Mouse (Mus musculus) bone marrow, adult 2 months (tissue): ENCODE measurements at regions not wholly inside any gene's neighbourhood (a gene's known extent, or its start where the extent isn't known, plus 50 kb on each side); places are given as distances from the start of the nearest gene placed in this dataset.

Experiments
- H3K27ac ChIP-seq: fragments of 200-500 bp; 2 replicates; pipeline ENCODE4 v1.5.1; 2012; ENCODE audit warnings: low read depth, mild to moderate bottlenecking, control low read depth, inconsistent platforms, low read length; ENCODE audit not compliant: control insufficient read depth, poor library complexity, insufficient read depth
- H3K4me1 ChIP-seq: fragments of 200-500 bp; 2 replicates; pipeline ENCODE4 v1.6.1; 2011; ENCODE audit warnings: low read length; ENCODE audit not compliant: control insufficient read depth, insufficient read depth
- H3K4me3 ChIP-seq: fragments of 200-500 bp; replicated peaks from 2 replicates; pipeline ENCODE3; 2011; ENCODE audit warnings: mild to moderate bottlenecking, low read depth, low read length, control low read depth; ENCODE audit not compliant: control insufficient read depth
- CTCF ChIP-seq: fragments of 200-500 bp; IDR thresholded peaks from 2 replicates; pipeline ENCODE4 v1.5.1; 2011; ENCODE audit warnings: low read length, control low read depth; ENCODE audit not compliant: control insufficient read depth, insufficient read depth
- POLR2A ChIP-seq: fragments of 200-500 bp; IDR thresholded peaks from 2 replicates; pipeline ENCODE4 v1.6.1; 2011; ENCODE audit warnings: low read depth, mild to moderate bottlenecking, control low read depth, low read length, borderline replicate concordance; ENCODE audit not compliant: control insufficient read depth
- WGBS: fragments of 180-500 bp; shearing (Covaris S2); methylation state at CpG from one replicate; pipeline ENCODE4 v1.1.7; 2018; 5-methylcytosine and 5-hydroxymethylcytosine counted together

DNA sequence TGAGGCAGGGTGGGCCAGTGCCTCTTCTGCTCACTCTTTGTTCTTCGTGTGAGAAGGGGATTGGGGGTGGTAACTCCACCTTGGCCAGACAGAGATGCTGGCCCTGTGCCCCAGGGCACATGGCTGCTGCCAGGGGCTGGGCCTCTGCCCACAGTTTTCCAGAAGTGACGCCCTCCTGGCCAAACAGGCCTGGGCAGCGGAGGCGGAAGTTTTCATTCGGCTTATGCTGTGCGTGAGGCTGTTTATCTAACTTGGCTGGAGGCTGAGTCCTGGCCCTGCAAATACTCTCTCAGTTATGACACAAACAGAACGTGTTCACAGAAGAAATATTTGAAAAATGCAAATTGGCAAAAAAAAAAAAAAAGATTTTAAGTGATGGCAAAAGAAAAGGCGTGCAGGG lies 97.3 kb upstream of the Ptpn1 start:
- Histone ChIP-seq H3K27ac (no peak overlapping the region), H3K4me1 (peaks cover 1% of the 10 kb centered on the region; the same call in 1 of the 2 replicates), H3K4me3 (no peak overlapping the region)
- 80% methylated on average over 8 of the region's 8 CpGs for WGBS
- no peak for TF ChIP-seq CTCF
- no peak for TF ChIP-seq POLR2A

DNA sequence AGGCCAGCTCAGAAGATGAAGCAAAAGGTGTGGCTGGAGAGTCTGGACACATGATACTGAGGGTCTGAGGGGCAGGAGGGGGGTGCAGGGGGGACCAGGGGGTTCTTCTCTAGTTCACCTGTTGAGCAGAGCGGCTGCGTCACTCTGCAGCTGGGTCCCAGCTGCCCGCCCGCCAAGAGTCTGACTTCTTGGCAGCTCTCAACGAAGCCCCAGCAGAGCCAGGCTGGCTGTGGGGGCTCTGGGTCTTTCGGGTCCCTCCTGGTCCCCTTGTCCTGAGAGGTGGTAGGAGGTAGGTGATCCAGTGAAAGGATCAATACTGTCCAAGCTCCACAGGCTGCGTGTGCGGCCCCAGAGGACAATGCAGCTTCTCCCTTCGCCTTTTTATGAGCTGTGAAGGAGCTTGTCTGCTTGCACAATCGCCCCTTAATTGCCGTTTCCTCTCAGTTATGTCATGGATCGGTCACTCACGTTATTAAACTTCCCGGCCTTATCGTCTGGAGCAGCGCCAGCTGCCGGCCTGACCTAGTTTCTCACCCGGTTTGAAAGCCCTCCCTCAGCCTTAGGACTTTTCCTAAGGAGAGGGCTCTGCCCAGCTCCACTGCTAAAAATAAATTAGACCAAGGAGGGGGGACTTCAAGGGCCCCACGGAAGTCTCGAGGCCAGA lies 98.4 kb upstream of the Ptpn1 start:
- TF ChIP-seq POLR2A: no peak
- no peak for TF ChIP-seq CTCF
- no peak overlapping the region for H3K27ac ChIP-seq
- WGBS: 22% methylated on average over 20 of the region's 20 CpGs
- H3K4me3 ChIP-seq: no peak overlapping the region
- H3K4me1 ChIP-seq: peaks cover 1% of the 10 kb centered on the region; the same call in 1 of the 2 replicates

DNA sequence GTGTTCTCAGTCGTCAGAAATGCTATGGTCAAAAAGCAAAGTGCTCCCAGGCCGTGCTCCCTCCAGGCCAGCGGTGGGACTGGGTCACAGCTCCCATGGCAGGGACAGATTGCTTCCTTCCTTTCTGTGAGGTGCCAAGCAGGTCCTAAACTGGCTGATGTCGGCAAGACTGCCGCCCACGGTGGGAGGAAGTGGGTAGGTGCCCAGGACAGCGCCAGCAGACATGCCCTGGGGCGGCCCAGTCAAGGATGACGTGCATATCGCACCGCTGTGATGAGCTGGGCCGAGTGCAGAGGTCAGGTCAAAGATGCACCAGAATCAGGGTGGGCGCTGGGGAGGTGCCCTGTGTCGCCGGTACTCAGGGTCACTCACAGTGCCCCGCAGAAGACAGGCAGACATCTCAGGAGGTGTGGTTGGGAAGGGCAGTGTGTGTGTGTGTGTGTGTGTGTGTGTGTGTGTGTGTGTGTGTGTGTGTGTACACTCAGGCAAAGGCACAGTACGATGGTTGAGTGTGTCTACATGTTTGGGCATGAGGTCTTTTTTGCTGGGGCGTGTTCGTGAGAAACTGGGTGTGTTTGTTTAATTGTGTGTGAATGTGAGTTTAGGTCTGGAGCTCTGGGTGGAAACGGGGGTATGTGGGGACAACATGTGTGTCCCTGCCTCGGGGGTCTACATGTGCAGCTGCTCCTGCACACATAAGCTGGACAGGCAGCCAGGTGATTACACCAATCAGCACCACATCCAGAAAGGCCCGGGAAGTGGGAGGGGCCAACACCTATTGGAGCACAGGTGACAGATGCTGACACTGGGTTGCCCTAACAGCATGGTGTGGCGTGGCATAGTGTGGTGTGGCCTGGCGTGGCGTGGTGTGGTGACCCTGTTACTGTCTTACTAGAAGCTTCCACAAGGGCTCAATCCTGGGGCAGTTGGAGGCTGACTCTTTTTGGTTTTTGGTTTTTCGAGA lies 100.5 kb upstream of the Ptpn1 start:
- TF ChIP-seq CTCF (no peak), POLR2A (no peak)
- WGBS: 34% methylated on average over 26 of the region's 26 CpGs
- peaks cover 1% of the 10 kb centered on the region; the same call in 1 of the 2 replicates for H3K4me1 ChIP-seq
- H3K4me3 ChIP-seq: no peak overlapping the region
- no peak overlapping the region for H3K27ac ChIP-seq

DNA sequence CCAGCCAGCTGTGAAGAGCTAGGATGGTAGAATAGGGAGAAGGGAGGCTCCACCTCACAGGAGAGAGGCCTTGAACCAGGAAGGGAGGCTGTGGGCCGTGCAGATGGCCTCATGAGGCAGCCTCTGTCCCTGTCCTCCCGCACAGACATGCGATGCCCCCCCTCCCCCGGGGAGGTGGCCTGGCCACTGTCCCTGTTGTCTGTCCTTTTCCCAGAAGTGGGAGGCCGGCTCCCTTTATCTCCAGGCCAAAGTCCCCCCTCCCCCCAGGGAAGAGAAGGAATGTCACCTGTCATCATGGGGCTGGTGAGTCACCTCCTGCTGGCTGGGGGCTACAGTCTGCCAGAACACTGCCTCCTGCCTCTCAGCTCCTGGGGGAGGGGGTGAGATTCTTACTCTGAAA lies 103.6 kb upstream of the Ptpn1 start:
- 76% methylated on average over 5 of the region's 5 CpGs for WGBS
- TF ChIP-seq POLR2A: no peak
- no peak for TF ChIP-seq CTCF

DNA sequence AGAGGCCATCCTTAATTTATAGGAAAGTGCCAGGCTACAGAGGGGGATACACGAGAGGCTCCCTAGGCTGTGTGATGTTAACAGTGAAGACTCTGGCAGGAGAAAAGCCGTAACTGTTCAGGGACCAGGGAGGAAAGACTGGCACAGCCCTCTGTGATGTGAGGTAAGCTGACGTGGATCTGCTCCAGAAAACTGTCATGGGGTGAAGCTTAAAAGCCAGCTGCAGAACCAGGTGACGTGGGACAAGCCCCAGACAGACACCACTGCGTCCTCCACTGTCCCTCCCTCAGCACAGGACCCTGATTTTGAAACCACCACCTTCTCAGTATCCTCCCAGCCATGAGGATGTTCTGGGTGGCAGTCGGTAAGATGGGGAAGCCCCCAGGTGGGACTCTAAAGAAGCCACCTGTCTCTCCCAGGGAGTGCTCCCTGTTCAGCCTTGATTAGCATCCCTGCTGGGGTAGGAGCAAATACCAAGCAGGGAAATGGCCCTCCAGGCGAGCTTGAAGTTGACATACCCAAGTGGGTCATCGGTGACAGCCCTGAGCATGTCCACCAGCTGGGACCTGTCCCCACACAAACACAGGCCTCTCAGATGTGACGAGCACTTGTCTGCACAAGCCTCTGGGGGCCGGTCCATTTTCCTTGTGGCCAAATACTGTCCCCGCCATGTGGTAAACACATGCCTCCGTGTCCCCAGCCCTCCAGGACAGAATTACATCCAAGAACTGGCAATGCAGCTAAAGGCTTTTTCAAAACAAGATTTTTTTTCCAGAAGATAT lies 104.7 kb upstream of the Ptpn1 start:
- 70% methylated on average over 12 of the region's 12 CpGs for WGBS
- no peak overlapping the region for H3K4me3 ChIP-seq
- no peak for TF ChIP-seq POLR2A
- no peak for TF ChIP-seq CTCF
- H3K27ac ChIP-seq: no peak overlapping the region
- H3K4me1 ChIP-seq: no peaks in the 10 kb centered on the region; the same call in 1 of the 2 replicates

More for the DNA sequence above, 103.6 kb upstream of the Ptpn1 start:
- Histone ChIP-seq H3K4me3 (no peak overlapping the region), H3K27ac (no peak overlapping the region), H3K4me1 (no peaks in the 10 kb centered on the region; the same call in 1 of the 2 replicates)

DNA sequence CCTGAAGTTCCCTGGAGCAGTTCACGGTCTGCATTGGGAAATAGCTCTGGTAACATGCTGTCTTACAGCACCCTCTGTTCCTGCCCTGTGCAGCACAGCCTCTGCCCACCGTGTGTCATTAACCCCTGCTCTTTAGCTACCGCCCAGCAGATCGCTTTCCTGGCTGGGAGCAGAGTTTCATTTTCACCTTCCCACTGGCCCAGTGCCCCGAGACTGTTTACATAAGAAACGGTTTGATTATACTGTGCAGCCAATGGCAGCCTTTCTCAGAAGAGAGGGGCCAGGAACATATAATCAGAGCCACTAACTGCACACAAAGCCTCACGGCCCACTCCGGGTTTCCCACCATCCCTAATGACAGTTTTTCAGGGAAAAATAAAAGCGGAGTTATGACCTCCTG lies 108.3 kb upstream of the Ptpn1 start:
- WGBS: 11% methylated on average over 9 of the region's 9 CpGs
- TF ChIP-seq CTCF (no peak), POLR2A (no peak)
- H3K4me3 ChIP-seq: no peak overlapping the region
- H3K4me1 ChIP-seq: no peaks in the 10 kb centered on the region
- no peak overlapping the region for H3K27ac ChIP-seq

DNA sequence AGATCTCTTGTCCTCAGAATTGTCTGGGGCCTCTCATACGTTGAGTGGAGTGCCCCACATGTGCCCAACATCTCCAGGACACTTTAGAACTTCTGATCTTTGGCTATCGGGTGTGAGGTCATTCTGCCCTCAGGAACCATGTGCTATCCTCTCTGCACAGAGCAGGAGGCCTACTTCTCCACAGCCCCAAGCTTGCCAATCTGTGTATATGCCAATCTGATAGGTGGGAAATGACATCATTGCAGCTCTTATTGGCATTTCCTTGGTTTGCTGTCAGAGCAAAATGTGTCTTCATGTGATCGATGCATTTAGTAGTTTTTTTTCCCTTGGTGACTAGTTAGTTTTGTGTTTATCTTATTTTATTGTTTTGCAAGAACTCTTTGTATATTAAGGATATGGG lies 108.8 kb upstream of the Ptpn1 start:
- TF ChIP-seq CTCF (no peak), POLR2A (no peak)
- Histone ChIP-seq H3K4me3 (no peak overlapping the region), H3K27ac (no peak overlapping the region), H3K4me1 (no peaks in the 10 kb centered on the region)
- WGBS: 37% methylated on average over 3 of the region's 3 CpGs

DNA sequence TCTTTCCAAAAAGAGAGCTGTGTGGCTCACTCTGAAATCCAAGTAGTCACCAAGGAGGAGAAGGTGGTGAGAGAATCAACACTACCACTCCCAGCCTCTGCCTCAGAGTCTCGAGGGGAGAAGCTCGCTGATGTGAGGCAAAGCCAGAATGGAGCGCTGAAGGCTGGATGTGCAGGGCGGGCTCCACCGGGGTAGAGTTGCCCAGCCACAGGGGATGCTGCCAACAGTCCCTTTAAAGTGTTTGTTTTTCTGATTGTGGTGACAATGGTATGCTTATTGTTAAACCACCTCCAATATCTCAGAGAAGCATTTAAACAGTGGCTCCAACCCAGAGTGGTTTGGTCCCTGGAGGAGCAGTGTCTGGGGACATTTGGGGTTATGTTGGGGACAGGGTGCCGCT lies 110.7 kb upstream of the Ptpn1 start:
- WGBS: 67% methylated on average over 6 of the region's 6 CpGs
- Histone ChIP-seq H3K27ac (no peak overlapping the region), H3K4me3 (no peak overlapping the region), H3K4me1 (peaks cover under 1% of the 10 kb centered on the region)
- TF ChIP-seq POLR2A (no peak), CTCF (no peak)
